Mouse (Mus musculus) ES-Bruce4 (cell line): ENCODE results near the gene Sema5b.

ENCODE experiments used
- CTCF ChIP-seq: IDR thresholded peaks from one replicate; pipeline ENCODE4 v1.8.1; 2011; ENCODE audit warnings: low read depth, low read length
- EP300 ChIP-seq: IDR thresholded peaks from 2 replicates; pipeline ENCODE4 v1.6.1; 2011; ENCODE audit warnings: low read depth, low read length; ENCODE audit not compliant: insufficient read depth
- POLR2A ChIP-seq: IDR thresholded peaks from one replicate; pipeline ENCODE4 v1.8.1; 2011; ENCODE audit warnings: low read length; ENCODE audit not compliant: insufficient read depth

DNA sequence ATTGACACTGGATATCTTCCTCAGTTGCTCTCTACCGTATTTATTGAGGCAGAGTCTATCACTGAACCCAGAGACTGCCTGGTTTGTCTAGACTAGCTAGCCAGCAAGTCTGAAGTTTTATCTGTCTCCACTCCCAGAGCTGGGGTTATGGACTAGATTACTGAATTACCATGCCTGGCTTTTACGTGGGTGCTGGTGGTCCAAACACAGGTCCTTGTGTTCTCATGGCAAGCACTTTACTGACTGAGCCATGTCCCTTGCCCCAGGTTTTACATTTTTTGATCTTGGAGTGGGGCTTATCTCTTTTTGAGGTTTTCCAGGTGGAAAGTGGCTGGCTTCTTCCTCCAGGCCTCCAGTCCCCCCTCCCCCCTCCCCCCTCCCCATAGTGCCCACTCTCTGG is 28.4 kb downstream of the Sema5b start:
- TF ChIP-seq EP300 (no peak), POLR2A (no peak), CTCF (no peak)
